Mouse (Mus musculus) G1E (cell line): ENCODE results near the gene Rps10.

Source experiments
- CTCF ChIP-seq: IDR thresholded peaks from 2 replicates; pipeline ENCODE4 v1.5.1; 2012; ENCODE audit warnings: low read depth, low read length, inconsistent platforms, mixed read lengths
- GATA1 ChIP-seq: IDR thresholded peaks from 2 replicates; pipeline ENCODE4 v1.6.1; 2012; ENCODE audit warnings: borderline replicate concordance, low read length, inconsistent platforms, mixed read lengths
- GATA2 ChIP-seq: IDR thresholded peaks from 2 replicates; pipeline ENCODE4 v1.6.1; 2012; ENCODE audit warnings: low read depth, low read length, inconsistent platforms, borderline replicate concordance
- TAL1 ChIP-seq: conservative IDR thresholded peaks from 2 replicates; pipeline ENCODE4 v1.6.1; 2012; ENCODE audit warnings: low read depth, low read length, inconsistent platforms, mixed read lengths

DNA sequence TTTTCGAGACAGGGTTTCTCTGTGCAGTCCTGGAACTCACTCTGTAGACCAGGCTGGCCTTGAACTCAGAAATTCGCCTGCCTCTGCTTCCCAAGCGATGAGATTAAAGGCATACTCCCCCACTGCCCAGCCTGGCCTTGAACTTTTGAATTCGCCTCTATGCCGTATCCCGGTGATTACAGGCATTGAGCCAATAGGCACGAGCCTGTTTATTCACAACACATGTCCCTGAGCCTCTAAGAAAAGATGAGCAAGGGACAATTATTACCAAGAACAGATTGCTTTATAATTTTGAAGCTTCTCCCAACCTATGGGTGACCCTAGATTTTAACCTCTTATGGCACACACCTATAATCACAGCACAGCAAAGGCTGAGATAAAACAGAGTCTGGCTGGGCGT, 8.1 kb downstream of the Rps10 start:
- TF ChIP-seq CTCF (no peak), TAL1 (no peak), GATA1 (no peak), GATA2 (no peak)
